Mouse (Mus musculus): Measurements from ENCODE around the gene Ubac2.

DNA sequence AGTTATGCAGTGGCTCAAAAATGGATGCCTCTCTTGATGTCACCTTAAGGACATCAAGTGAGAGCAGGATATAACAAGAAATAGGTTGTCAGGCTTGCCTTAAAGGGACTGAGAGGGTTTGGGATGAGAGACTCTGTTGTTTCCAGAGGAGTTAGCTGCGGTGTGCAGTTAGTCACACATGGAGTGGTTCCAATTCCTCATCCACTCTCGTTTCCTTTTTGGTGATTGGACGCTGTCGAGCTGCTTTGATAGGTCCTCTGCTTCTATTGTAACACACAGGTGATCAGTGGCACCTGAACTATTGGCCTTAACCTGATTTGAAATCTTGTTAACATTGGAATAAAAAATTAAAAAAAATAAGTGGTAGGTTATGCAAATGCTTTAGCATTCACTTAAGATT is 44.3 kb downstream of the Ubac2 start:
- TF ChIP-seq CTCF (IDR thresholded peaks at IDR 0.05; ENCODE audit: low read depth) (no peak), EP300 (IDR thresholded peaks at IDR 0.05; ENCODE audit: low read depth) (no peak)
